Mouse (Mus musculus): ENCODE results near the gene Anks1.
"Not testable (repeated sequence)": the region's sequence is repeated elsewhere in the genome, so short reads cannot be mapped to it uniquely, and the experiment has no call there.

Anks1 gene

GRCm38 (mm10) chr17:27997212-27997611 lies 88.1 kb downstream of the Anks1 start:
- DNase-seq (ENCODE audit: low spot score), result no peak

DNA sequence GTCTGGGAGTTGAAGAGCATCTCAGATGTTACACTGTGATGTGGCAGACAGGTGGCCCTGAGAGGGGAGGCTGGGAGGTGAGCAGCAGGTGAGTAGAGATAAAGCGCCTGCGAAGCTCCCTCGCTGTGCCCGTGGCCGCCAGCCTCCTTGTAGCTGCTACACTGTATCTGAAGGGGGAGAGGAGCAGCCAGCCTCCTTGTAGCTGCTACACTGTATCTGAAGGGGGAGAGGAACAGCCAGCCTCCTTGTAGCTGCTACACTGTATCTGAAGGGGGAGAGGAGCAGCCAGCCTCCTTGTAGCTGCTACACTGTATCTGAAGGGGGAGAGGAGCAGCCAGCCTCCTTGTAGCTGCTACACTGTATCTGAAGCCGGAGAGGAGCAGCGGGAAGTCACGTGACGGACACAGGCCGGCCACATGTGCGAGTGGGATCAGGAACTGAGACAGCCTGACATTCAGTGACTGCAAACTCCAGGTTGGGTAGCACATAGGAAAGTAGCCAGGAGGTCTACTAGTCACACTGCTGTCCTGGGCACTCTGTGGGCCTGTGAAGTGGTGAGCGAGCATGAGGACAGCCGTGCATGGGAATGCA lies 90.7 kb downstream of the Anks1 start:
- not testable (repeated sequence) for DNase-seq (ENCODE audit: low spot score)

- no peak for DNase-seq (ENCODE audit: low spot score)
These were observed 91.3 kb downstream of the Anks1 start for GRCm38 (mm10) chr17:28000389-28000788.

- DNase-seq (ENCODE audit: low spot score), result no peak
These were observed 91.7 kb downstream of the Anks1 start for GRCm38 (mm10) chr17:28000851-28001250.

- DNase-seq (ENCODE audit: low spot score), result no peak
These were observed 96.3 kb downstream of the Anks1 start for GRCm38 (mm10) chr17:28005393-28005792.

DNA sequence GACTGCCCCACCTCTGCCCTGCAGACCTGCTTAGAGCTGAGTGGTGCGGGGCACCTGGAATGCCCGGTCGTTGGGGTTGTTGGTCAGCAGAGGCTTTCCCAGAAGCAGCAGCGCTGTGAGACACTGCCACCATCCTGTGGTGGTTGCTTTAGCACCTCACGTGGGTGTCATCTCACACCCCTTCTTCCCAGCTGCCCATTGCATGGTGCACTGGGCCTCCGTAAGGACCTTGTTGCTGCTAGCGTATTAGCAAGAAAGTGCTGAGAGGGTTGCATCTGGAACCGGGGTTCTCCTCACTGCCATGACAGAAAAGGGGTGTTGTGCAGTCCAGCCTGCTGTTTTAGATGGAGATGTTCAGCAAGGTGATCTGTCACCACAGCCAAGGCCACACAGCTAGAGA lies 97.1 kb downstream of the Anks1 start:
- no peak for DNase-seq (ENCODE audit: low spot score)

DNA sequence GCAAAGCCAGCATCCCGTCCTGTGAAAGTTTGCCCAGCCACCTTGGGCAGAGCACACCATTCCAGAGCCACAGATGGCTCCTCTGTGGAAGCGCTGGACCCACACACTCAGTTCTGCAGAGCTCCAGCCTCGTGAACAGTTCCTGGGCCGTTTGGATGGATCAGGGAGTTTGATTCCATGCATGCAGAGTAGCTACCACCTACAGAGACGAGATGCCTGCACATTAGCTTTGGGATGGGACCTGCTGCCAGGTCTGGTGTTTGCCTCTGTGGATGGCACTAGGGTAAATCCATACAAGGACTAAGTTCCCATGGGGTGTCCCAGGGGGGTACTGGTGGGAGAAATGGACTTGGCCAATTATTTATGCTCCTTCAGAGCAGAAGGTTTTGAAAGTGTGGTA lies 97.5 kb downstream of the Anks1 start:
- no peak for DNase-seq (ENCODE audit: low spot score)

DNA sequence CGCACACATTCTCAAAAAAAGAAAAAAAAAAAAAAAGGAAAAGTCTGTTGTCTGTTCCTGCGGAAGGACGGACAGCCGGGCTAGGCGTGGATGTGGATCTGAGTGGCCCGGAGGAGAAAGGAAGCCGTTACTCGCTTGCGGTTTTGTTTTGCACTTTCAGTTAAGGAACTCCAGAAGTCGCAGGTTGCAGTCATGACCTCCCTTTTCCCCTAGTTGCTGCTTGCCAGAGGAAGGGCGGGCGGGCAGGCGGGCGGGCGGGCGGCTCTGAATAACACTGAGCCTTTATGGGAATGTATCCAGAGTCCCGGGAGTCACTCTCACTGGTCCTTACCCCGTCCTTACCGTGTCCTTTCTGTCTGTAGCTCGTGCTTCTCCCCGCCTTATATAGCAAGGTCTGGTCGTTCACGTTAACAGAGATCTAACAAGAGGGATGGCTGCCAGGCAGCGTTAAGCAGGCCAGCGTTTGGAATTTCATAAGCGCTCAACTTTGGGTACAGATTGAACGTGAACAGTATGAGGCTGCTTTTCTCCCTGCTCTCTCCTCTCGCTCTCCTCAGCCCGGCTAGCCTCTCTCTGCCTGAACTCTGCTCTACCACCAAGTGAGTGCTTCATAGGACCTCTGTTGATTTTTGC lies 98.2 kb downstream of the Anks1 start:
- no peak for DNase-seq (ENCODE audit: low spot score)

DNA sequence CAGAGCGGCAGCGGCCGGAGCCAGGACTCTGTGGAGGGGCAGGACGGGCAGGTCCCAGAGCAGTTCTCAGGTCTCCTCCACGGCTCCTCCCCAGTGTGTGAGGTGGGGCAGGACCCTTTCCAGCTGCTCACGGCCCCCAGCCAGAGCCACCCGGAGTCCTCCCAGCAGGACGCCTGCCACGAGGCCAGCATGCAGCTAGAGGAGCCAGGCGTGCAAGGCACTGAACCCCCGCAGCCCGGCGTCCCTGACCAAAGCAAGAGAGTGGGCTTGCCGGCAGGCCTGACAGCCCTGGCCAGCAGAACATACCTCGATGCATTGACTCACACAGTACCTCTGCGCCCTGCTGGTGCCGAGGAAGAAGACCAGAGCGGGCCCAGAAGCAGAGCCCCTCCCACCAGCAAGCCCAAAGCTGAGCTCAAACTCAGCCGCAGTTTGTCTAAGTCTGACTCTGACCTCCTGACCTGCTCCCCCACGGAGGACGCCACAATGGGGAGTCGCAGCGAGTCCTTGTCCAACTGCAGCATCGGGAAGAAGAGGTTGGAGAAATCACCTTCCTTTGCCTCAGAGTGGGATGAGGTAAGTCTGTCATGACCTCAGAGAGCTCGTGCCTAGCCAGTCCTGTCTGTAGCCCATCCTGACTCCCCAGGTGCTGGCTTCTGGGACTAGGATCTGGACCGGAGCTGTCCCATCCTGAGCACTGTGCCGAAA lies 98.9 kb downstream of the Anks1 start:
- no peak for DNase-seq (ENCODE audit: low spot score)

GRCm38 (mm10) chr17:28008565-28008981 lies 99.5 kb downstream of the Anks1 start:
- no peak for DNase-seq (ENCODE audit: low spot score)

- DNase-seq (ENCODE audit: low spot score), result no peak
These were observed 100.1 kb downstream of the Anks1 start for GRCm38 (mm10) chr17:28009066-28009715.

GRCm38 (mm10) chr17:28009716-28010114 lies 100.6 kb downstream of the Anks1 start:
- no peak for DNase-seq (ENCODE audit: low spot score)

GRCm38 (mm10) chr17:28010925-28011324 lies 101.8 kb downstream of the Anks1 start:
- DNase-seq (ENCODE audit: low spot score), result no peak

- no peak for DNase-seq (ENCODE audit: low spot score)
These were observed 103.7 kb downstream of the Anks1 start for GRCm38 (mm10) chr17:28012851-28013250.

GRCm38 (mm10) chr17:28013259-28013875 lies 104.3 kb downstream of the Anks1 start:
- DNase-seq (ENCODE audit: low spot score), result peak; percentile 54

GRCm38 (mm10) chr17:28014449-28014848 lies 105.3 kb downstream of the Anks1 start:
- no peak for DNase-seq (ENCODE audit: low spot score)

- no peak for DNase-seq (ENCODE audit: low spot score)
These were observed 106.1 kb downstream of the Anks1 start for GRCm38 (mm10) chr17:28015068-28015730.

- DNase-seq (ENCODE audit: low spot score), result no peak
These were observed 107.1 kb downstream of the Anks1 start for GRCm38 (mm10) chr17:28016056-28016797.

- DNase-seq (ENCODE audit: low spot score), result no peak
These were observed 109.2 kb downstream of the Anks1 start for GRCm38 (mm10) chr17:28018344-28018743.

DNA sequence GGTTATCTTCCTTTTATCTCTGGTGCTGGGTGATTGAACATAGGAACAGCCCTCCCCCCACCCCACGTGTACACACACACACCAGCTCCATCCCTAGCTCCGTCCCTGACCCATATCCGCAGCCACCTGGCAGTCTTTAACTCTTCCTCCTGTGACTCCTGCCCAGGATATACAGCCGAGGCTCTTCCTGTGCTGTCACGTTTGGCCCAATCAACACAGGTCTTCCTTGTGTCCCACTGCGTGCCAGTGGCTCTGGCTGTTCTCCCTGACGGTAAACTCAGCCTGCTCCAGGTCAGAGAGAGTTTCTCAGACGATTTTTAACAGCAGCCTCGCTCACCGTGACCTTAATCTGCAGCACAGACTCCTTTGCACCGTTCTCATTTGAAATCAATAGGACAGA lies 109.7 kb downstream of the Anks1 start:
- DNase-seq (ENCODE audit: low spot score), result no peak

All from ovary, postnatal 14 days (tissue).